Comparison of ENCODE assay signal across 11 mouse cellular contexts in the genomic region with DNA sequence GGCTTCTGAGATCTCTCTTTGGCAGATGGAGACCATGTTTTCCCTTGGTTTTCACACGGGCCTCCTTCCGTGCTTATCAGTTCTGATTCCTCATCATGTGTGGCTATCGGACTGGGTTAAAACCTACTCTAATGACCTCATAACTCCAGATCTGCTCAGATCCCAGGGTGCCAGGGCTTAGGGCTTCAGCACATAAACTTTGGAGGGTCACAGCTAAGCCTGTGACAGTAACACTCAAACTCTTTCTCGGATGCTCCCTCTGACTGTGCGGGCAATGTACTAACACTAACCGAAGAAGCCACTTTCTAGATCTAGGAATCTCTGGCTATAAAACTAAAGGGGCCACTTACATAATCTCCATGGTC. TPM values are rescaled to one million over a fixed set of nuclear protein-coding genes. Genes with fewer than 3 reads are reported as not detected.
DNase-seq lines count a peak whose midpoint lies in the region; ATAC-seq and TF ChIP-seq lines count a peak whose summit lies in the region.
"Had no signal": no experiment of that assay in that cellular context is flagged by ENCODE, and none has a peak within 500 bp of the region (broad histone marks: within the 10 kb centered on the region; RNA-seq: fewer than 3 reads in every experiment).

No protein-coding gene starts in this region.

- H3K4me2 ChIP-seq in forebrain, embryonic 16.5 days (ENCODE audit: low read length) = no peak overlapping the region
- H3K4me2 ChIP-seq in hindbrain, postnatal 0 days (ENCODE audit: low read depth, low read length) = peak overlapping the region; percentile 21; the same call in 1 of the 2 replicates
- H3K4me2 ChIP-seq in midbrain, postnatal 0 days (ENCODE audit: low read depth, low read length, poor library complexity, severe bottlenecking) = peak overlapping the region; percentile 1

- no peaks in the 10 kb centered on the region for H3K27me3 ChIP-seq in forebrain, embryonic 16.5 days (replicated peaks; ENCODE audit: control insufficient read depth, insufficient read depth, low read length)
- H3K27me3 ChIP-seq in hindbrain, postnatal 0 days (ENCODE audit: insufficient read depth, low read length) = no peaks in the 10 kb centered on the region
- no peaks in the 10 kb centered on the region for H3K27me3 ChIP-seq in midbrain, postnatal 0 days (ENCODE audit: insufficient read depth, low read length)

- peaks cover 11% of the 10 kb centered on the region for H3K4me1 ChIP-seq in forebrain, embryonic 16.5 days (replicated peaks; ENCODE audit: control insufficient read depth, insufficient read depth, low read length)
- H3K4me1 ChIP-seq in hindbrain, postnatal 0 days (ENCODE audit: insufficient read depth, low read length) = peaks cover 6% of the 10 kb centered on the region; the same call in 1 of the 2 replicates
- H3K4me1 ChIP-seq in midbrain, postnatal 0 days (ENCODE audit: insufficient read depth, low read length) = peaks cover 6% of the 10 kb centered on the region; the same call in 1 of the 2 replicates

- WGBS in forebrain, embryonic 16.5 days = 51% methylated on average over 6 of the region's 6 CpGs
- WGBS in hindbrain, postnatal 0 days = 38% methylated on average over 6 of the region's 6 CpGs
- WGBS in midbrain, postnatal 0 days = 32% methylated on average over 6 of the region's 6 CpGs

- 0 out of 2 replicates have a peak, but pooled peaks have one; percentile 16 for ATAC-seq in forebrain, embryonic 16.5 days
- ATAC-seq in hindbrain, postnatal 0 days = peak; percentile 52; the same call in 1 of the 2 replicates
- ATAC-seq in midbrain, postnatal 0 days (ENCODE audit: low FRiP score) = no peak

- no peak overlapping the region for H3K9ac ChIP-seq in forebrain, embryonic 16.5 days (replicated peaks; ENCODE audit: low read depth, low read length)
- 0 out of 2 replicates have a peak overlapping the region, but pooled peaks have one; percentile 10 for H3K9ac ChIP-seq in hindbrain, postnatal 0 days (replicated peaks; ENCODE audit: low read length)
- no peak overlapping the region for H3K9ac ChIP-seq in midbrain, postnatal 0 days (replicated peaks; ENCODE audit: low read length, poor library complexity, severe bottlenecking)

- H3K4me3 ChIP-seq in layer of hippocampus, adult 2 months = no peak overlapping the region
- no peak overlapping the region for H3K4me3 ChIP-seq in forebrain, embryonic 16.5 days (replicated peaks; ENCODE audit: low read length)
- H3K4me3 ChIP-seq in hindbrain, postnatal 0 days (ENCODE audit: low read length) = no peak overlapping the region
- no peak overlapping the region for H3K4me3 ChIP-seq in midbrain, postnatal 0 days (ENCODE audit: low read depth, low read length)
- H3K4me3 ChIP-seq: left cerebral cortex, adult 2 months had no signal

- no peak for DNase-seq in layer of hippocampus, adult 2 months (ENCODE audit: low spot score in 2 of 2)
- DNase-seq in layer of hippocampus, adult 9-10 months (ENCODE audit: low spot score) = no peak
- no peak for DNase-seq in hindbrain, postnatal 0 days (ENCODE audit: low spot score)
- DNase-seq in midbrain, postnatal 0 days (ENCODE audit: low spot score) = no peak
- DNase-seq in right cerebral cortex, postnatal 14 days = no peak
- no peak for DNase-seq in adrenal gland, postnatal 36 days
- DNase-seq: thymus, postnatal 4 days had no signal

- H3K9me3 ChIP-seq in forebrain, embryonic 16.5 days (ENCODE audit: control insufficient read depth, low read length) = no peaks in the 10 kb centered on the region
- H3K9me3 ChIP-seq in hindbrain, postnatal 0 days (ENCODE audit: low read length) = no peaks in the 10 kb centered on the region
- H3K9me3 ChIP-seq in midbrain, postnatal 0 days (ENCODE audit: low read length) = no peaks in the 10 kb centered on the region

- no peak for TF ChIP-seq CTCF in layer of hippocampus, adult 2 months (conservative IDR thresholded peaks at IDR 0.05)
- no peak for TF ChIP-seq CTCF in hindbrain, postnatal 0 days (IDR thresholded peaks at IDR 0.05; ENCODE audit: low read depth)
- TF ChIP-seq CTCF in midbrain, postnatal 0 days (IDR thresholded peaks at IDR 0.05) = no peak

- H3K27ac ChIP-seq in layer of hippocampus, adult 2 months = peak overlapping the region; percentile 63
- H3K27ac ChIP-seq in forebrain, embryonic 16.5 days (ENCODE audit: low read length) = no peak overlapping the region
- H3K27ac ChIP-seq in hindbrain, postnatal 0 days = peak overlapping the region; percentile 45; the same call in 1 of the 2 replicates
- peak overlapping the region; percentile 55; the same call in 1 of the 2 replicates for H3K27ac ChIP-seq in midbrain, postnatal 0 days (ENCODE audit: low read depth, low read length)
- H3K27ac ChIP-seq: left cerebral cortex, adult 2 months had no signal

- no peaks in the 10 kb centered on the region for H3K36me3 ChIP-seq in forebrain, embryonic 16.5 days (ENCODE audit: control insufficient read depth, insufficient read depth)
- H3K36me3 ChIP-seq in hindbrain, postnatal 0 days (ENCODE audit: insufficient read depth, low read length) = no peaks in the 10 kb centered on the region
- no peaks in the 10 kb centered on the region for H3K36me3 ChIP-seq in midbrain, postnatal 0 days (ENCODE audit: insufficient read depth, low read length)
- H3K36me3 ChIP-seq: G1E had no signal

RNA-seq across cellular contexts. Expression of a gene that starts 59.3 kb away (rescaled TPM):
- under 1 TPM; 0.47 to 0.79 TPM for total RNA-seq in layer of hippocampus, adult 2 months (2021)
- not detected in 2 replicates for polyA plus RNA-seq in forebrain, embryonic 16.5 days (2015; fragmentation: Nextera tagmentation; extraction: Ambion mirVana)
- 1.0 and 2.9 TPM in 2 replicates for total RNA-seq in hindbrain, postnatal 0 days (2014; rRNA removed)
- 0.49 TPM in 2 replicates for polyA plus RNA-seq in hindbrain, postnatal 0 days (2015; fragmentation: Nextera tagmentation; extraction: Ambion mirVana)
- 1.9 and 2.9 TPM in 2 replicates for total RNA-seq in midbrain, postnatal 0 days (2014; rRNA removed)
- polyA plus RNA-seq in midbrain, postnatal 0 days (2015; fragmentation: Nextera tagmentation; extraction: Ambion mirVana) = 0.27 and 0.79 TPM in 2 replicates
- total RNA-seq in adrenal gland, postnatal 36 days (2021) = not detected
- polyA plus RNA-seq: G1E; spleen, adult 2 months had no signal
